Mouse (Mus musculus) heart, postnatal 10 days (tissue): ENCODE measurements around the gene Slc26a3. TPM values are rescaled to one million over a fixed set of nuclear protein-coding genes. Genes with fewer than 3 reads are reported as not detected.
A peak's percentile ranks its signal among the peaks of the same experiment; 100 is the strongest.

ENCODE experiments used
- DNase-seq, 2 experiments: peaks; one replicate each; pipeline ENCODE4 v3.0.0; 2021
- intact Hi-C: fragments of 180-260 bp; cut with DNase I; formaldehyde crosslinking; loops from one replicate; pipeline ENCODE4 v1.15.1; 2025
- total RNA-seq, 2 experiments: library from RNA; stranded (reverse); gene quantifications; 2 replicates each; pipeline ENCODE4 v1.2.3; 2021

The Slc26a3 gene
- total RNA-seq, 2 experiments from 2014 or later = 1.4 to 1.5 TPM

GRCm38 (mm10) chr12:31507718-31508364 lies 117.2 kb downstream of the Slc26a3 start:
- intact Hi-C loops = loop anchor here (1.0 to 5.0 kb wide), 4 partner anchors 129 to 419 kb away; partner anchors contain the start of genes Cog5 and Dus4l
- DNase-seq = peak; percentile 30 to 56

- DNase-seq = no peak
- intact Hi-C loops = loop anchor here (1.0 to 5.0 kb wide), 4 partner anchors 129 to 418 kb away; partner anchors contain the start of genes Cog5 and Dus4l
These were observed 117.8 kb downstream of the Slc26a3 start for GRCm38 (mm10) chr12:31508496-31508895.

- intact Hi-C loops = no loop called here
- no peak for DNase-seq
These were observed 120.5 kb downstream of the Slc26a3 start for GRCm38 (mm10) chr12:31511218-31511617.

GRCm38 (mm10) chr12:31512634-31513411 lies 122.2 kb downstream of the Slc26a3 start:
- no peak for DNase-seq
- intact Hi-C loops = no loop called here

GRCm38 (mm10) chr12:31513724-31514503 lies 123.2 kb downstream of the Slc26a3 start:
- intact Hi-C loops = no loop called here
- no peak for DNase-seq

GRCm38 (mm10) chr12:31520119-31520518 lies 129.4 kb downstream of the Slc26a3 start:
- intact Hi-C loops = no loop called here
- DNase-seq = peak; percentile 40 to 52

- DNase-seq = no peak
- intact Hi-C loops = no loop called here
These were observed 130.7 kb downstream of the Slc26a3 start for GRCm38 (mm10) chr12:31521371-31521770.

Other genes with a start within 250 kb of the Slc26a3 start
- not detected for gene Gm6993, start 150.1 kb upstream of the Slc26a3 start, total RNA-seq
- 100 to 1,000 TPM; 250 to 255 TPM for gene Lamb1, start 125.6 kb upstream of the Slc26a3 start, total RNA-seq
- 100 to 1,000 TPM; 373 to 380 TPM for gene Dld, start 39.4 kb upstream of the Slc26a3 start, total RNA-seq
- 10 to 100 TPM; 12.3 to 14.6 TPM for gene Cbll1, start 108.7 kb downstream of the Slc26a3 start, total RNA-seq
- under 1 TPM in 1 of 2 experiments, not detected in 1; 0.10 TPM for gene Slc26a4, start 169.1 kb downstream of the Slc26a3 start, total RNA-seq
- 10 to 100 TPM; 22.7 to 26.0 TPM for gene Bcap29, start 243.8 kb downstream of the Slc26a3 start, total RNA-seq